Mouse (Mus musculus): ENCODE data around the gene Isca1.
"Not testable (repeated sequence)": the region's sequence is repeated elsewhere in the genome, so short reads cannot be mapped to it uniquely, and the experiment has no call there.

Isca1 gene

GRCm38 (mm10) chr13:59746711-59747110 lies 22.9 kb downstream of the Isca1 start, which contains the start of gene 1700014D04Rik:
1700014D04Rik (minus strand) TSS chr13:59746752.
- no peak for DNase-seq (ENCODE audit: extremely low spot score)

DNA sequence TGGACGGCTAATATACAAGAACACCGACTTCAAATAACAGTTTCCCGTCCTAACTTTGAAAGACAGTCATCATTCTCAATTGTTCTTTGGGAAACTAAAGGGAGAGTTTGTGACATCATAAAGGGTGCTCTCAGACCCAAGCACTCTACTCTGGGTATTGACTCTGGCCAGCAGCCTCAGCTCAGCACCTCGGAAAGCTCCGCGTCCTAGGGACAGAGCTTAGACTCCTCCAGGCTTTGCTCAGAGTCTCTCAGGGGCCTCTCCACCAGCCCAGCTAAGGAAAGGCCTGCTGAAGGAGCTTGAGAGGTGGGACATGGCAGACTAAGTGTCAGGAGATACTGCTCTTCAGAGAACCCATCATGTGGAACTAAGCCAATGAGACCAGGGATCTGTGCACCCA lies 23.4 kb downstream of the Isca1 start:
- DNase-seq (ENCODE audit: extremely low spot score), result no peak

GRCm38 (mm10) chr13:59745462-59745861 lies 24.1 kb downstream of the Isca1 start:
- DNase-seq (ENCODE audit: extremely low spot score), result no peak

DNA sequence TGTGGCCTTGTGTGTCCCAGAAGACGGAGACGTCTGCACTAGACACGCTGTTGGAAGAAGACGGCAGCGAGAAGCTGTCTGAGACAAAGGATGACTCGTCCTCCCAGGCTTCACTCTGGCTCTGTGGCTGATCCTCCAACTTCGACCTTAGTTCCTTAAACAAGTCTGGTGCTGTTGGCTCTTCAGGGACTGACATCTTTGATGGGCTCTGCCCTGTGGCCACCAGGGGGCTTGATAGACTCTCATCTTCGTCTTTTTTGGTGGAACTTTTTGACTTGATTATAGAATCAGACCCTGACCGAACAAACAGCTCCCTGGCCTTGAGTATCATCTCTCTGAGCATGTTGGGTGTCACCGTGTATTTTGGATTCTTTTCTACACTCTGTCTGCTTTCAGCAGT lies 27.9 kb downstream of the Isca1 start:
- no peak for DNase-seq (ENCODE audit: extremely low spot score)

DNA sequence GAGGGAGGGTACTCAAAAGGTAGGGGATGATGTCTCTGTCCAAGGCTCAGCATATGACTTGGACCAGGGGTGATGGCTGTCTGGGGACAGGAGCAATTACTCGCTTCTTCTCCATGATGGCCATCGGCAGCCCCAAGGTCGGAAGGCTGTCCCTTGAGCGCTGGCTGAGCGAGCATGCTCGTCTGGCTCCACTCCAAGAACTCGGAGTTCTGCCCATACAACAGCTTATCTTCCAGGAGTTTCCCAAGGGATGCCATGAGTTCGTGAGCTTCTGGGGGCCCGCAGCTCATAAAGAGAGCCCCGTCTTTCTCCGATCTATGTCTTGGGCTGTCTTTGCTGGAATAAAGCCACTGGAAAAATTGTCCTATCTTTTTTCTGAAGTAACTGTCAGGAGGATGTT lies 28.5 kb downstream of the Isca1 start:
- no peak for DNase-seq (ENCODE audit: extremely low spot score)

DNA sequence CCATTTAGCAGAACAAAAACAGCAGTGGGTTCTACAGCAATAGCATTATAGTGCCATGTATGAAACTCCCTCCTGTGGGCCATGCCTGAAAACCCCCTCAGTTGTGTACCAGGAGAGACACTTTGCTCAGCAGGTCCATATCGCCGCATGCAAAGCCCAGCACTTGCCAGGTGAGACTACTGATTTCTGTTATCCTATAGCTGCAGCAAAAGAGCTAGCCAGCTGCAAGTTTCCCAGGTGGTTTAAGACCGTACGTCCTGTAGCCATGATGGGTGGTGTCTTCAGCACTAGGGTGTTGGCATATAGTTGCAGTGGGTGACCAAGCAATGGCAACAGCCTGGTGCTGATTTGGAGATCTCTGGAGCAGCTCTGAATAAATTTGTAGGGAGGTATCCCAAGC lies 30.2 kb downstream of the Isca1 start:
- DNase-seq (ENCODE audit: extremely low spot score), result no peak

- no peak for DNase-seq (ENCODE audit: extremely low spot score)
These were observed 31.2 kb downstream of the Isca1 start for GRCm38 (mm10) chr13:59738455-59738854.

DNA sequence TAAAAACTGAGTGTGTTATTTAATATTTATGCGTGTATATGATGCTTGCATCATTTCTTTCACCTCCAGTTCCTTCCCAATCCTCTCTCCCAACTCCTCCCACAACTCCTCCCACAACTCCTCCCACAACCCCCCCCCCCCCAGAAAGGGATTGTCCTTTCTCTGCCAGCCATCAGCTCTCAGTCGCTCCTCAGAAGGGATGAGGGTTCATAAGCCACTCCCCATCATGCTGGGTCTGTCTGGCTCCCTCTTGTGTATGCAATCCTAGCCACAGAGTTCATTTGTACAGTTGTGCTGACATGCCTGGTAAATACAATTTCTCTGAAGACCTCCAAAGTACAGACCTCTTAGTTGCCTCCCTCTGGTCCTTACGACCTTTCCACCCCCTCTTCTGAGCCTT lies 34.4 kb downstream of the Isca1 start:
- DNase-seq (ENCODE audit: extremely low spot score), result peak; percentile 34

GRCm38 (mm10) chr13:59734347-59734746 lies 35.3 kb downstream of the Isca1 start:
- DNase-seq (ENCODE audit: extremely low spot score), result not testable (repeated sequence)

- DNase-seq (ENCODE audit: extremely low spot score), result no peak
These were observed 35.7 kb downstream of the Isca1 start for GRCm38 (mm10) chr13:59733936-59734335.

DNA sequence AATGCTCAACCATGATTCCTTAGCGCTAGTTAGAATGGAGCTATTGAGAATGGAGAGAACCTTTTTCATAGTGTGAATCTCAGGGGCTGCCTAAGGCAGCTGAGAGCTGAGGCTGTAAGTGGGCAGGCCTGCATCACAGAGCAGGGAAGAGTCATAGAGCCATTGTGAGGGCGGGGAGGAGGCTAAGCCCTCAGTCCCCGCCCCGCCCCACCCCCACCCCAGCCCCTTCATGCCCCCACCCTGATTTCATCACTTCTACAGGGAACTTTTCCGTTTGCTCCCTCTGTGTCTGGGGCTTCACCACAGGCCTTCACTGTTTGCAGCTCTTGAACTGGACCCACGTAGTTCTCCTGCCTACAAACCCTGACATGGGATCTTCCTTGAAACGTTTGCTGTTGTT lies 38.0 kb downstream of the Isca1 start, which contains the start of gene Spata31d1d:
TSS of gene Spata31d1d (minus strand) at position 101 of the 400 bp plus-strand sequence.
- no peak for DNase-seq (ENCODE audit: extremely low spot score)

DNA sequence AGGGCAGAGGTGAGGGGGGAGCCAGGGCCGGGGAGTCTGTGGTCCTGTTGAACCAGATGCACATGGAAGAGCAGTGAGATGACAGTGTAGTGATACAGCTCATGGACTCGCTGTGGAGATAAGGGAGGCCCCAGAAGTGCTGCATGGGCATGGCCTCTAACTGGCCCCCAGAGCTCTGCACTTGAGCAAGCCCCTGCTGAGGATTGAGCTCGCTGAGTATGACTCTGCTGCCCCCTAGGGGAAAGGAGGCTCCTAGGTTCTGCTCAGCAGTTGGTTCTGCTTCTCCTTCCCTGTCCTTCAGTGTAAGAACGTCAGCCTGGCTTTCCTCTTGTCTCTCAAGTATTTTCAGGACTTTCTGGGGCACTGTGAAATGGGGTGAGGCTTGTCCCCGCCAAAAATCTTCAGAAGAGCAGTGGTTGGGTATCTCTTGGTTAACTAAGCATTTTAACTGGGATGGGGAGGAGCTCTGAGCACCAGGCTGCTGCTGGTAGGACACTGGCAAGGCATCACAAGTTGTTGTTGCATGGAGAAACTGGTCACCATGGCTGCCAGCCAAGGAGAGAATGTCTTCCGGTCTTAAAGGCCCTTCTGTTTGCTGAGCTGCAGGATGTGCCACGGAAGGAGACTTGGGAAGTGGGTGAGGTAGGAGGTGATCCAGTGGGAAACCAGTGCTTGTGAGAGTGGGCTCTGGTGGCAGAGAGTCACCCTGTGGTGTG lies 41.1 kb downstream of the Isca1 start:
- DNase-seq (ENCODE audit: extremely low spot score), result peak; percentile 87

- DNase-seq (ENCODE audit: extremely low spot score), result no peak
These were observed 43.3 kb downstream of the Isca1 start for GRCm38 (mm10) chr13:59726139-59726867.

DNA sequence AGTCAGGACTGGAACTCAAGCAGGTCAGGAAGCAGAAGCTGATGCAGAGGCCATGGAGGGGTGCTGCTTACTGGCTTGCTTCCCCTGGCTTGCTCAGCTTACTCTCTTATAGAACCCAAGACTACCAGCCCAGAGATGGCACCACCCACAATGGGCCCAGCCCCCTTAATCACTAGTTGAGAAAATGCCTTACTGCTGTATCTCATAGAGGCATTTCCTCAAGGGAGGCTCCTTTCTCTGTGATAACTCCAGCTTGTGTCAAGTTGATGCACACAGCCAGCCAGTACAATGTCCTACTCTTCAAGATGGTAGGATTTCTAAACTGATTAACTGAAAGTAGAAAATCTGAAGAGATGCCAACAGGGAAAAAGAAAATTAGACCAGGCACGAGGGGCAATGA lies 47.5 kb downstream of the Isca1 start:
- not testable (repeated sequence) for DNase-seq (ENCODE audit: extremely low spot score)

- no peak for DNase-seq (ENCODE audit: extremely low spot score)
These were observed 50.1 kb downstream of the Isca1 start for GRCm38 (mm10) chr13:59719475-59719874.

GRCm38 (mm10) chr13:59718857-59719440 lies 50.7 kb downstream of the Isca1 start:
- not testable (repeated sequence) for DNase-seq (ENCODE audit: extremely low spot score)

DNA sequence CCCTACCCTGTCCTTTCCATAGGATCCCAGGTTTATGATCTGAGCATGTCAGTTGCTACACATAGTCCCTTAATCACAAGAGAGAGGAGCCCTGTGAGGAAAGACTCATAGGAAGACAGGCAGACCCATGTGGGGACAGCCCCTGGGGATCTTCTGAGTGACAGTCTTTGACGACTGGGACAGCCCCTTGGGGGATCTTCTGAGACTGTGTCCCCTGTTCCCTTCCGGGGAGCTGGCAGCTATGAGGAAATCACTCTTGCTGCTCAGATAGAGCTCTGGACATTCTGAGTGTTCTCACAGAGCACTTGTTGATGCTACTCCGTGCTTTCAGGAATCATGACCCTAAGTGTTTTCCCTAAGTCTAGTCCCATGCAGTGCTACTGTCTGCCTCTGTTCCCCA lies 55.9 kb downstream of the Isca1 start:
- DNase-seq (ENCODE audit: extremely low spot score), result no peak

- not testable (repeated sequence) for DNase-seq (ENCODE audit: extremely low spot score)
These were observed 57.6 kb downstream of the Isca1 start, which contains the start of gene Spata31d1b for GRCm38 (mm10) chr13:59711984-59712383. Spata31d1b (plus strand) TSS chr13:59712284.

GRCm38 (mm10) chr13:59710230-59710629 lies 59.4 kb downstream of the Isca1 start, which contains the start of gene Spata31d1a:
Spata31d1a (minus strand) TSS chr13:59710330.
- DNase-seq (ENCODE audit: extremely low spot score), result no peak

Data from embryo, embryonic 9.5 days (tissue).